Mouse (Mus musculus) forebrain, embryonic 11.5 days (tissue): ENCODE results near the gene Znrd1as. TPM values are rescaled to one million over a fixed set of nuclear protein-coding genes. Genes with fewer than 3 reads are reported as not detected.

ENCODE experiments used
- ATAC-seq: fragments of 200-750 bp; cut with Nextera tagmentation; replicated peaks from 2 replicates; pipeline ENCODE4 v1.8.0; 2017; ENCODE audit warnings: moderate TSS enrichment; ENCODE audit not compliant: low FRiP score
- DNase-seq: peaks from one replicate; pipeline ENCODE4 v3.0.0-alpha.2; 2017; ENCODE audit warnings: low spot score
- H3K27ac ChIP-seq: fragments of 300-500 bp; sonication (generic); 2 replicates; pipeline ENCODE4 v1.5.1; 2014; ENCODE audit warnings: low read depth, low read length
- H3K27me3 ChIP-seq: fragments of 300-500 bp; sonication (generic); 2 replicates; pipeline ENCODE4 v1.6.1; 2014; ENCODE audit warnings: mild to moderate bottlenecking, low read length, mixed read lengths; ENCODE audit not compliant: control insufficient read depth, insufficient read depth
- H3K36me3 ChIP-seq: fragments of 300-500 bp; sonication (generic); 2 replicates; pipeline ENCODE4 v1.6.1; 2014; ENCODE audit warnings: mild to moderate bottlenecking, low read length, moderate library complexity, mixed read lengths; ENCODE audit not compliant: control insufficient read depth, insufficient read depth
- H3K4me1 ChIP-seq: fragments of 300-500 bp; sonication (generic); replicated peaks from 2 replicates; pipeline ENCODE4 v1.6.1; 2014; ENCODE audit warnings: low read length, mixed read lengths; ENCODE audit not compliant: control insufficient read depth, insufficient read depth
- H3K4me2 ChIP-seq: fragments of 300-500 bp; sonication (generic); 2 replicates; pipeline ENCODE4 v1.6.1; 2014; ENCODE audit warnings: low read depth, mild to moderate bottlenecking, low read length, moderate library complexity, mixed read lengths; ENCODE audit not compliant: severe bottlenecking
- H3K4me3 ChIP-seq: fragments of 300-500 bp; sonication (generic); 2 replicates; pipeline ENCODE4 v1.5.1; 2014; ENCODE audit warnings: low read depth, low read length
- H3K9ac ChIP-seq: fragments of 300-500 bp; sonication (generic); 2 replicates; pipeline ENCODE4 v1.6.1; 2014; ENCODE audit warnings: low read length
- H3K9me3 ChIP-seq: fragments of 300-500 bp; sonication (generic); 2 replicates; pipeline ENCODE4 v1.6.1; 2016; ENCODE audit warnings: low read length, mixed read lengths; ENCODE audit not compliant: control insufficient read depth
- WGBS: fragments of 180-500 bp; shearing (Covaris S2); extraction: QIAGEN DNeasy Blood & Tissue Kit; methylation state at CpG from one replicate; pipeline ENCODE4 v1.1.7; 2014; 5-methylcytosine and 5-hydroxymethylcytosine counted together
- polyA plus RNA-seq: library from polyadenylated mRNA; unstranded; fragments of >200 nt; fragmentation: Nextera tagmentation; extraction: Ambion mirVana; gene quantifications from 2 replicates; pipeline ENCODE4 v1.2.1, GENCODE M21; 2014

Znrd1as gene
- polyA plus RNA-seq, 1 experiment from 2014 or later, result 10.2 TPM

DNA sequence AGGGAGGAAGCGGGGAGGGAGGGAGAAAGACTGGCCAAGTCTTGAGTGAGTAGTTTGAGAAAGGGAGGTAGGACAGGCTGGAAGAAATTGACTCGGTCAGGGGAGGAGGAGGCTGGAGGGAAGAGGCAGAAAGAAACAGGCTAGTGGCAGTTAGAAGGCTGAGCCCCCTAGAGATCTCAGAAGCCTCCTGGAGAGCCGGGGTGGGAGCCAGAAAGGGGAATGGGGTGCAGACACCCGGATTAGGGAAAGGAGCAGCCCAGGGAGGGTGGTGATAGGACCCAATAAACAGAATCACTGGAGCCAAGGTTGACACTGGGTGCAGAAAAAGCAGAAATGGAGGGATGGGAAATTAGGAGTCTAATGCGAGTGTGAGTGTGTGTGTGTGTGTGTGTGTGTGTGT is 14.7 kb upstream of the Znrd1as start:
- Histone ChIP-seq H3K4me1 (peaks cover 10% of the 10 kb centered on the region; the same call in 1 of the 2 replicates), H3K9me3 (no peaks in the 10 kb centered on the region), H3K36me3 (no peaks in the 10 kb centered on the region), H3K9ac (no peak overlapping the region), H3K27me3 (peaks cover 39% of the 10 kb centered on the region), H3K4me2 (no peak overlapping the region), H3K27ac (no peak overlapping the region), H3K4me3 (no peak overlapping the region)
- DNase-seq (no peak), ATAC-seq (no peak)
- 26% methylated on average over 5 of the region's 5 CpGs for WGBS

DNA sequence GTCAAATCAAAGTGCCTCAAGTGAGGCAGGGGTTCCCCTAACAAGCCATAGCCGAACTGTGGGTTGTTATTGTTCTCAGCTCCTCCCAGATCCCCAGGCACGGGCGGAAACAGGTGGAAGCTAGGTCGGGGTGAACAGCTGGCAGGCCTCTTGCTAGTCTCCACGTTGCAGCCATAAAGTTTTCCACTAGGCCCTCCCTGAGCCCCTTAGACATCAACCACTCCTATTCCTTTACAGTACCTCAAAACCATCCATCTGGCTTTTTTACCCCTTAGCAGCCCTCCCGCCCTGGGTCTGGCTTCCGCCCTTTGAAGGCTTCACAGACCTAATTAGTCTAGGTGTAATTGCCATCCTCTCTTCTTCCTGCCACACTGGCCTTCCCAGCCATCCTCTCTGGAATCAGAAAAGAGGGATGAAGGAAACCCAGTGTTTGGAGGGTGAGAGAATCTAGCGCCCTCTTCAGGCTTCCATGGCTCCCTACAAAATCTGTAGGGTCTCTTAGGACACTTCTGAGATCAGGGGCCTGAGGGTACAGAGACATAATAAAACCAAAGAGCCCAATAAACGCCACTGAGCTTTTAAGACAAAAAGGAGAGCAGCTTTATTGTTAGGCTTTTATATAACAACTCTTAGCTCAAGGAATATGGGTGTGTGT is 14.1 kb upstream of the Znrd1as start:
- Histone ChIP-seq H3K9me3 (no peaks in the 10 kb centered on the region), H3K27ac (no peak overlapping the region), H3K4me2 (no peak overlapping the region), H3K4me1 (peaks cover 10% of the 10 kb centered on the region; the same call in 1 of the 2 replicates), H3K27me3 (peaks cover 39% of the 10 kb centered on the region), H3K9ac (no peak overlapping the region), H3K4me3 (no peak overlapping the region), H3K36me3 (no peaks in the 10 kb centered on the region; the same call in 1 of the 2 replicates)
- DNase-seq (no peak), ATAC-seq (no peak)
- WGBS, result 15% methylated on average over 9 of the region's 9 CpGs

DNA sequence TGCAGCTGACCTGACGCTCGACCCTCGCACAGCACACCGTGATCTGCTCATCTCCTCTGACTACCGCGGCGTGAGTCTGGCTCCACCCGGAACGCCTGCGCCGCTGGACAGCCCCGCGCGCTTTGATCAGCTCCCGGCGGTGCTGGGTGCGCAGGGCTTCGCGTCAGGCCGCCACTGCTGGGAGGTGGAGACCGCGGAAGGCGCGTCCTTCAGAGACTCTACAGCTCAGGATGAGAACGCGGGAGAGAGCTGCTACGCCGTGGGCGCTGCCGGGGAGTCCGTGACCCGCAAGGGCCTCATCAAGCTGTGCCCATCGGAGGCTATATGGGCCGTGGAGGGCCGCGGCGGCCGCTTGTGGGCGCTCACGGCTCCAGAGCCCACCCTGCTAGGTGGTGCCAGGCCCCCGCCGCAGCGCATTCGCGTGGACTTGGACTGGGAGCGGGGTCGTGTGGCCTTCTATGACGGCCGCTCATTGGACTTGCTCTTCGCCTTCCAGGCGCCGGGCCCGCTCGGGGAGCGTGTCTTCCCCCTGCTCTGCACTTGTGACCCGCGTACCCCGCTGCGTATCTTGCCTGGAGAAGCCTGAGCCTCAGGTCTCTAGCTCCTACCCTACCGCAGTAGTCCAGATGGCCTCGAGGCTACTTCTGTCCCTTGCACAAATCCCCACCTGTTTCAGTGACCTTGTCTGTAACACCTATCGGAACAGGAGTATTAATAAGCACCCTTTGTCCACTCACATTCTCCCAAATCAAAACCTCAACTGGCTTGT is 11.2 kb upstream of the Znrd1as start:
- H3K9ac ChIP-seq, result peak overlapping the region; percentile 75
- under 1% methylated on average over 62 of the region's 62 CpGs for WGBS
- no peaks in the 10 kb centered on the region; the same call in 1 of the 2 replicates for H3K36me3 ChIP-seq
- peak; percentile 83 for DNase-seq
- ATAC-seq, result peak; percentile 60
- peaks cover 33% of the 10 kb centered on the region for H3K27me3 ChIP-seq
- peaks cover 10% of the 10 kb centered on the region; the same call in 1 of the 2 replicates for H3K4me1 ChIP-seq
- peak overlapping the region; percentile 48 for H3K4me3 ChIP-seq
- H3K27ac ChIP-seq, result no peak overlapping the region
- no peaks in the 10 kb centered on the region for H3K9me3 ChIP-seq
- peak overlapping the region; percentile 91 for H3K4me2 ChIP-seq

DNA sequence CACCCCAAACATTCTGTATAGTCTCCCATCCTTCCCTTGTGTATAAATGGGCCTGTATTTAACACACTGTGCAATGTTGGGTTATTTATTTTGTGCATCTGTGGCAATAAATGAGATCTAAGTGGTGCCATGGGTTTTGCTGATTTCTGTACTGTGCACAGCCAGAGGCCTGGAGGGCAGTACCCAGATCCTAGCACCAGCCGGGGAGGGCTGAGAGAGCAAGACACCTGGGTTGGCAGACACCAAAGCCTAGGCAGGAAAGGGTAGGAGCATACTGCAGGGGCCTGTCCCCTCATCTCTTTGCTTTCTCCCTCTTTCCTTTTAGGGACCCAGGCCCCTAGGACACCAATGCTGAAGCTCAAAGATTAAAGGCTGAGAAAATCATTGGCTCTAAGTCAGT is 10.1 kb upstream of the Znrd1as start:
- Histone ChIP-seq H3K27ac (no peak overlapping the region), H3K27me3 (peaks cover 23% of the 10 kb centered on the region), H3K4me1 (peaks cover 2% of the 10 kb centered on the region; the same call in 1 of the 2 replicates), H3K36me3 (no peaks in the 10 kb centered on the region; the same call in 1 of the 2 replicates), H3K4me3 (no peak overlapping the region), H3K4me2 (no peak overlapping the region), H3K9ac (no peak overlapping the region), H3K9me3 (no peaks in the 10 kb centered on the region)
- ATAC-seq, result no peak
- WGBS, result 93% methylated on average over 1 of the region's 1 CpGs
- no peak for DNase-seq

DNA sequence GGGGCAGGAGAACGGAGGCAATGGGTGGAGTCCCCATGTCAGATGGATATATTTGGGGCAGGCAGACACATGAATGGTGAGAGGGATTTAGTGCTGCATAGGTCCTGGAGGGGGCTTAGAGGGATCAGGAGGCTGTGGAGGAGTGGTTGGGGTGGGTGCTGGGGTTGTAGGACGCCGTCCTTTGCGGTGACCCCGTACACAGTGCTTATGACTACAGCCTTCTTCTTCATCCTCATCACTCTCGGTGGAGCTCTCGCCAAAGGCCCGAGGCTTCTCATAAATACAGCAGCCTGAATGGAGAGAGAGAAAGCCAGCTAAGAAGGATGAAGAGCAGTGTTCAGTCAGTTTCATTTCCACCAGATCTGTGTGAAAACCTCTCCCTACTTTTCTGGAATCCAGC is 9.1 kb upstream of the Znrd1as start:
- Histone ChIP-seq H3K27ac (no peak overlapping the region), H3K27me3 (peaks cover 13% of the 10 kb centered on the region; the same call in 1 of the 2 replicates), H3K9me3 (no peaks in the 10 kb centered on the region), H3K4me3 (no peak overlapping the region), H3K4me1 (peaks cover under 1% of the 10 kb centered on the region; the same call in 1 of the 2 replicates), H3K4me2 (no peak overlapping the region), H3K9ac (no peak overlapping the region), H3K36me3 (no peaks in the 10 kb centered on the region; the same call in 1 of the 2 replicates)
- ATAC-seq (no peak), DNase-seq (no peak)
- WGBS, result 92% methylated on average over 8 of the region's 8 CpGs

DNA sequence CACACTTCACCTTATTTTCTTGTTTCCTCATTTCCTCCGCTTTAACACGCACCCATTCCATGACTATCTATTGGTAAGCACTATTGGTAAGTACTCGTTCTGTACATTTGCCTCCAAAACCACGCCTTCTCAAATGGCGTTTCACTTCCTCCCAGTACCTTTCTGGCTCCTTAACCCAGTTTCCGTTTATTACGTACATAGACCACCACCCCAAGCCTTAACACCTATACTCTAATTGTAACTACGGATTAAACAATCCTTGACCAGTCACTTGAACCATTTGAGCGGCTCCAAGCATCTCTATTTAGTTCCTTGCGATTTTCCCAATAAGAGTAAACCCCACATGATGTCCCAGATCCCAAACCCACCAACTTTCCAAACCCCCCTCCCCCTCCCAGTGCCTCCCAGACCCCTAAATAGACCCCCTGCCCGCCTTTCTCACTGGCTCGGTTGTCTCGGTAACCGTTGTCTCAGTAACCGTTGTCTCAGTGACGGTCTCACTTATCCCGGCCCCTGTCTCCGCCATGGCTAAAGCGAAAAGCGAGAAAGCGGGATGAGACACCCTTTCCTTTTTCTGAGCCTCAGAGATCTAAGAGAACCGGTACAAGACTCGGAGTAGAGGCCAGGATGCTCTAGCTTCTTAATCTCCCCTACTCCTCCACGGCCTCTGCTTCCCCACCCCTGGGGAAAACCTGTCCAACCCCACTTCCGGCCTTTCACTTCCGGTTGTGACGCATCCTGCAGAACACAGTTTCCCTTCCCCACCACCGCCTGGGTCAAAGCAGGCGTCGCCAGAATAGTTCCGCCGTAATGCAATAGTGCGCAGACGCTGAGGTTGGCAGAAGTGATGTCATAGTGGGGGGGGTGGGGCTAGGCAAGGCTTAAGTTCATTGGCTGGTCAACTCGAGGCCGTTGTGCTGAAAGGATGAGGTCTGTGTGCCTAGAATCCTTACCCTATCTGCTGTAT is 7.1 kb upstream of the Znrd1as start, which contains the start of gene Ppp1r11:
Gene Ppp1r11 (minus strand): TSS at position 761 of the 967 bp plus-strand sequence.
- DNase-seq, result peak; percentile 97
- Histone ChIP-seq H3K9me3 (no peaks in the 10 kb centered on the region), H3K27me3 (no peaks in the 10 kb centered on the region), H3K9ac (peak within 1 kb of the TSS; percentile 71), H3K27ac (peak within 1 kb of the TSS; percentile 81), H3K4me1 (no peaks in the 10 kb centered on the region), H3K4me3 (peak within 1 kb of the TSS; percentile 64), H3K36me3 (no peaks in the 10 kb centered on the region; the same call in 1 of the 2 replicates), H3K4me2 (peak within 1 kb of the TSS; percentile 69)
- 2% methylated on average over 36 of the region's 36 CpGs for WGBS
- ATAC-seq, result peak; percentile 96

DNA sequence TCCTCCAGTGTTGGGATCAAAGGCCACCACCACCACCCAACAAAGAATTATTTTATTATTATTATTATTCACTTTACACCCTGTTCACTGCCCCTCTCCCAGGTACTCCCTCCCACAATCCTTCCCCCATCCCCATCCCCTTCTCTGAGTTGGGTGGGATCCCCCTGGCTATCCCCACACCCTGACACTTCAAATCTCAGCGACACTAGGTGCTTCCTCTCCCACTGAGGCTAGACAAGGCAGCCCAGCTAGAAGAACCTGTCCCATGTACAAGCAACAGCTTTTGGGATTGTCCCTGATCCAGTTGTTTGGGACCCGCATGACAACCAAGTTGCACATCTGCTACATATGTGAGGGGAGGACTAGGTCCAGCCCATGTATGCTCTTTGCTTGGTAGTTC is 5.8 kb upstream of the Znrd1as start:
- Histone ChIP-seq H3K9ac (no peak overlapping the region), H3K4me2 (no peak overlapping the region), H3K4me3 (no peak overlapping the region), H3K27ac (no peak overlapping the region), H3K9me3 (no peaks in the 10 kb centered on the region), H3K27me3 (no peaks in the 10 kb centered on the region), H3K36me3 (no peaks in the 10 kb centered on the region; the same call in 1 of the 2 replicates), H3K4me1 (no peaks in the 10 kb centered on the region; the same call in 1 of the 2 replicates)
- 89% methylated on average over 2 of the region's 2 CpGs for WGBS
- no peak for ATAC-seq
- DNase-seq, result no peak

DNA sequence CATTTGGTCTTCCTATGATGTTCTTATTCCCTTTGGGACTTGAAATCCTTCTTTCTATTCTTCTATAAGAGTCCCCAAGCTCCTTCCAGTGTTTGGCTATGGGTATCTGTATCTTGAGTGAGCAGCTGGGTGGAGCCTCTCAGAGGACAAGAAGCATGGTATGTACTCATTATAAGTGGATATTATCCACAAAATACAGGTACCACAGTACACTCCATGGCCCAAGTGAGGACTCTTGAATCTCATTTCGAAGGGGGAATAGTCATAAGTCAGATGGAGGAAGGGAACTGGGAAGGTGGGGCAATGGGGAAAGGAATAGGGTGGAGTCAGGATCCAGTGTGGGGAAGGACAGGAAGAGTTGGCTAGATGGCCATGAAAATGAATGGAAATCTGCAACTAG is 5.3 kb upstream of the Znrd1as start:
- WGBS, result 86% methylated on average over 1 of the region's 1 CpGs
- no peaks in the 10 kb centered on the region for H3K9me3 ChIP-seq
- no peak for DNase-seq
- no peaks in the 10 kb centered on the region; the same call in 1 of the 2 replicates for H3K36me3 ChIP-seq
- H3K4me1 ChIP-seq, result no peaks in the 10 kb centered on the region; the same call in 1 of the 2 replicates
- ATAC-seq, result no peak
- H3K9ac ChIP-seq, result no peak overlapping the region
- no peak overlapping the region for H3K4me2 ChIP-seq
- H3K27me3 ChIP-seq, result no peaks in the 10 kb centered on the region
- no peak overlapping the region for H3K4me3 ChIP-seq
- H3K27ac ChIP-seq, result no peak overlapping the region
